ENCODE assay signal across 8 mouse cellular contexts in genomic region chr10:58370143-58370542, GRCm38 (mm10). TPM values are rescaled to one million over a fixed set of nuclear protein-coding genes. Genes with fewer than 3 reads are reported as not detected.
DNase-seq lines count a peak whose midpoint lies in the region; ATAC-seq and TF ChIP-seq lines count a peak whose summit lies in the region.

No protein-coding gene starts in this region.

- no peak for TF ChIP-seq POLR2A in small intestine, adult 2 months (IDR thresholded peaks at IDR 0.05; ENCODE audit: low read depth, low read length)

- H3K4me2 ChIP-seq in midbrain, embryonic 11.5 days = no peak overlapping the region
- H3K4me2 ChIP-seq in midbrain, embryonic 15.5 days = no peak overlapping the region
- H3K4me2 ChIP-seq in embryonic facial prominence, embryonic 14.5 days (ENCODE audit: low read depth, low read length) = no peak overlapping the region
- H3K4me2 ChIP-seq in hindbrain, embryonic 13.5 days = no peak overlapping the region

- TF ChIP-seq CTCF in small intestine, adult 2 months (IDR thresholded peaks at IDR 0.05; ENCODE audit: extremely low read depth, insufficient read length, insufficient replicate concordance, low read depth, low read length) = no peak

- no peak for ATAC-seq in midbrain, embryonic 11.5 days (ENCODE audit: low FRiP score)
- no peak for ATAC-seq in midbrain, embryonic 15.5 days (replicated peaks)
- ATAC-seq in embryonic facial prominence, embryonic 14.5 days (ENCODE audit: low read depth) = no peak
- no peak for ATAC-seq in hindbrain, embryonic 13.5 days (ENCODE audit: low FRiP score)

- no peaks in the 10 kb centered on the region for H3K9me3 ChIP-seq in midbrain, embryonic 11.5 days (ENCODE audit: control insufficient read depth, low read length)
- H3K9me3 ChIP-seq in midbrain, embryonic 15.5 days = no peaks in the 10 kb centered on the region
- no peaks in the 10 kb centered on the region for H3K9me3 ChIP-seq in embryonic facial prominence, embryonic 14.5 days (ENCODE audit: control insufficient read depth, low read length)
- no peaks in the 10 kb centered on the region for H3K9me3 ChIP-seq in hindbrain, embryonic 13.5 days

- DNase-seq in midbrain, embryonic 11.5 days (ENCODE audit: low spot score, missing footprints) = peak; percentile 17
- no peak for DNase-seq in embryonic facial prominence, embryonic 14.5 days (ENCODE audit: low spot score)
- DNase-seq in heart, postnatal 10 days = peak; percentile 41 to 50
- DNase-seq in testis, postnatal 14 days (ENCODE audit: low spot score) = no peak
- no peak for DNase-seq in cerebellum, adult 11 months

- H3K27ac ChIP-seq in midbrain, embryonic 11.5 days (ENCODE audit: low read depth, low read length) = no peak overlapping the region; the same call in 1 of the 2 replicates
- no peak overlapping the region for H3K27ac ChIP-seq in midbrain, embryonic 15.5 days
- 0 out of 2 replicates have a peak overlapping the region, but pooled peaks have one; percentile 6 for H3K27ac ChIP-seq in embryonic facial prominence, embryonic 14.5 days (replicated peaks; ENCODE audit: low read depth, low read length)
- peak overlapping the region; percentile 9 for H3K27ac ChIP-seq in small intestine, adult 2 months (ENCODE audit: insufficient read depth, low read depth, low read length)
- H3K27ac ChIP-seq in hindbrain, embryonic 13.5 days = no peak overlapping the region

- no peaks in the 10 kb centered on the region for H3K36me3 ChIP-seq in midbrain, embryonic 11.5 days (ENCODE audit: control insufficient read depth, insufficient read depth, low read length)
- H3K36me3 ChIP-seq in midbrain, embryonic 15.5 days (replicated peaks) = no peaks in the 10 kb centered on the region
- H3K36me3 ChIP-seq in embryonic facial prominence, embryonic 14.5 days (ENCODE audit: control insufficient read depth, insufficient read depth, low read length) = no peaks in the 10 kb centered on the region; the same call in 1 of the 2 replicates
- peaks cover 1% of the 10 kb centered on the region; the same call in 1 of the 2 replicates for H3K36me3 ChIP-seq in small intestine, adult 2 months (ENCODE audit: control insufficient read depth, insufficient read depth, low read length)
- no peaks in the 10 kb centered on the region for H3K36me3 ChIP-seq in hindbrain, embryonic 13.5 days

- H3K4me3 ChIP-seq in midbrain, embryonic 11.5 days (ENCODE audit: low read depth, low read length) = no peak overlapping the region
- no peak overlapping the region for H3K4me3 ChIP-seq in midbrain, embryonic 15.5 days
- no peak overlapping the region for H3K4me3 ChIP-seq in embryonic facial prominence, embryonic 14.5 days (ENCODE audit: low read depth, low read length)
- no peak overlapping the region for H3K4me3 ChIP-seq in small intestine, adult 2 months (ENCODE audit: low read depth, low read length)
- no peak overlapping the region for H3K4me3 ChIP-seq in hindbrain, embryonic 13.5 days

- H3K27me3 ChIP-seq in midbrain, embryonic 11.5 days (ENCODE audit: control insufficient read depth, insufficient read depth, low read length) = no peaks in the 10 kb centered on the region
- no peaks in the 10 kb centered on the region for H3K27me3 ChIP-seq in midbrain, embryonic 15.5 days (replicated peaks)
- no peaks in the 10 kb centered on the region for H3K27me3 ChIP-seq in embryonic facial prominence, embryonic 14.5 days (replicated peaks; ENCODE audit: control insufficient read depth, insufficient read depth, low read length)
- no peaks in the 10 kb centered on the region for H3K27me3 ChIP-seq in small intestine, adult 2 months (ENCODE audit: control insufficient read depth, insufficient read depth, low read length)
- H3K27me3 ChIP-seq in hindbrain, embryonic 13.5 days = no peaks in the 10 kb centered on the region

- peaks cover 7% of the 10 kb centered on the region; the same call in 1 of the 2 replicates for H3K4me1 ChIP-seq in midbrain, embryonic 11.5 days (ENCODE audit: control insufficient read depth, insufficient read depth, low read length)
- peaks cover 17% of the 10 kb centered on the region for H3K4me1 ChIP-seq in midbrain, embryonic 15.5 days
- peaks cover 12% of the 10 kb centered on the region; the same call in 1 of the 2 replicates for H3K4me1 ChIP-seq in embryonic facial prominence, embryonic 14.5 days (ENCODE audit: control insufficient read depth, insufficient read depth, low read length)
- peaks cover 8% of the 10 kb centered on the region; the same call in 1 of the 2 replicates for H3K4me1 ChIP-seq in small intestine, adult 2 months (ENCODE audit: control insufficient read depth, insufficient read depth, insufficient read length, low read length)
- peaks cover 31% of the 10 kb centered on the region for H3K4me1 ChIP-seq in hindbrain, embryonic 13.5 days (replicated peaks)

- H3K9ac ChIP-seq in midbrain, embryonic 11.5 days (ENCODE audit: low read length) = no peak overlapping the region
- H3K9ac ChIP-seq in midbrain, embryonic 15.5 days = no peak overlapping the region
- H3K9ac ChIP-seq in embryonic facial prominence, embryonic 14.5 days (ENCODE audit: low read depth, low read length) = no peak overlapping the region
- no peak overlapping the region for H3K9ac ChIP-seq in hindbrain, embryonic 13.5 days

- intact Hi-C loops in heart, postnatal 10 days (cut with DNase I) = no loop called here

RNA-seq across cellular contexts. Expression of gene Lims1, which starts 46.9 kb away (rescaled TPM):
- 85.7 and 88.6 TPM in 2 replicates for polyA plus RNA-seq in midbrain, embryonic 11.5 days (2014; fragmentation: Nextera tagmentation; extraction: Ambion mirVana)
- polyA plus RNA-seq in midbrain, embryonic 15.5 days (2015; fragmentation: Nextera tagmentation; extraction: Ambion mirVana) = 52.6 and 54.6 TPM in 2 replicates
- polyA plus RNA-seq in embryonic facial prominence, embryonic 14.5 days (2014; fragmentation: Nextera tagmentation; extraction: Ambion mirVana) = 121 and 135 TPM in 2 replicates
- total RNA-seq in heart, postnatal 10 days (2021) = 100 to 1,000 TPM; 211 to 240 TPM
- 3.5 and 4.5 TPM in 2 replicates for polyA plus RNA-seq in small intestine, adult 2 months (2012; rRNA removed)
- polyA plus RNA-seq in hindbrain, embryonic 13.5 days (2015; fragmentation: Nextera tagmentation; extraction: Ambion mirVana) = 66.0 and 69.2 TPM in 2 replicates

Comparison
In these comparisons a context has a peak if more than half of its experiments do, and no peak if none do; other contexts are left out.
1. DNase-seq: peak in midbrain, embryonic 11.5 days (single experiment) and heart, postnatal 10 days (2 of 2); none in embryonic facial prominence, embryonic 14.5 days (single experiment), testis, postnatal 14 days (single experiment) and cerebellum, adult 11 months (single experiment).
2. H3K27ac ChIP-seq: peak in embryonic facial prominence, embryonic 14.5 days (single experiment) and small intestine, adult 2 months (single experiment); none in midbrain, embryonic 11.5 days (single experiment), midbrain, embryonic 15.5 days (single experiment) and hindbrain, embryonic 13.5 days (single experiment).